Mouse (Mus musculus) naive thymus-derived CD4-positive, alpha-beta T cell, adult 2 months (primary cell): ENCODE data around the gene Ttc22.
A peak's percentile ranks its signal among the peaks of the same experiment; 100 is the strongest.

Source experiments
- DNase-seq: peaks from one replicate; pipeline ENCODE4 v3.0.0-alpha.2; 2011; ENCODE audit warnings: low read depth

Ttc22 gene

DNA sequence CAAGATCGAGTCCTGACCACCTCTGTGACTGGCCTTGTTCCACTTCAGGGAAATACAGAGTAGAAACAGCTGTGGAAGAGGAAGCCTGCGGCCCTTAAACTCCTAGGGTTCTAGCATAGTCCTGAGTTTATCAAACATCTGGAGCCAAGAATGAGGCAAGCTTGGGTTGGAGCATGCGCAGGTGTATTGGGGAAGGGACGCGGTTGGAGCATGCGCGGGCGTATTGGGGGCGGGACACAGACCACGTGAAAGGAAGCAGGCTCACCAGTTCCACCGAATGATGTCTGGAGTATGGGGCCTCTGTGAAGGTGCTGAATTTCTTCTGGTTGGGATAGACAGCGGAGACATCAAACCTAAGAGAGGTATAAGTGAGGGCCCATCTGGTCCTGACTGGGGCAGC is 6.6 kb upstream of the Ttc22 start:
- DNase-seq = peak; percentile 44

- DNase-seq = no peak
Measured at GRCm38 (mm10) chr4:106617056-106617455, 5.2 kb upstream of the Ttc22 start, which contains the start of gene Lexm. Gene Lexm, minus strand, starts transcription at chr4:106617241.

- DNase-seq = no peak
Measured at GRCm38 (mm10) chr4:106618898-106619297, 3.3 kb upstream of the Ttc22 start.

- DNase-seq = no peak
Measured at GRCm38 (mm10) chr4:106621428-106621827, 804 bp upstream of the Ttc22 start.

DNA sequence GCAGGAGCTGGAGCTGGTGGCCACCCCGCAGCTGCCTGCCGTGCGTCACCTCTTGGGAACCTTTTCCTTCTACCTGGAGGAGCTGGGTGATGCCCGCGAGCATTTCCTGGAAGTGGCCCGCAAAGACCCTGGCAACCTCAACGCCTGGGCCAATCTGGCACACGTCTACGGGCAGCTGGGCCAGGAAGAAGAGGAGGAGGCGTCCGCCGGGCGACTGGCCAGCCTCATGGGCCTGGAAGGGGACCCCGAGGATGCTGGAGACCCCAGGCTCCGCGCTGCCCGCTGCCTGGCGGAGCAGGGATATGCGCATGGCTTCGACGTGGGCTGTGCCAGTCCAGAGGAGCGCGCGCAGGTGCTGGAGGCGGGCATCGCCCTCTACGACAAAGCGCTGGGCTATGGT is 480 bp downstream of the Ttc22 start:
- DNase-seq = no peak

DNA sequence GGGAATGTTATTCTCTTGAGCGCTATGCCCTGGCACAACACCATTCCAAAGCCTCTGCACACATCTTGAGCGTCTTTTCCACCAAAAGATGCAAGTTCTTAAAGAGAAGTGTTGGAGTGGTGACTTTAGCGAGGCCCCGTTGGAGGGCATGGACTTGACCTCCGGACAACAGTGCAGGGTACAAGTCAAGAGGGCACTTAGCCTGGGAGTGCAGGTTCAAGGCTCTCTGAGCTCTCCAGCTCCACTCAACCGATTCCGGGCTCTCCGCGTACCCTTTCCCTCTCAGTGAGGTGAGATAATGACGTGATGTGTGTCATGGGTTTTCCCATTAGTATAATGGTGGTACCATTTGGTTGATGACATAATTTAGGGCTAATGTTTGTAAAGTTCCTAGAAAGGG is 2.0 kb downstream of the Ttc22 start:
- no peak for DNase-seq

GRCm38 (mm10) chr4:106627809-106628208 is 5.6 kb downstream of the Ttc22 start:
- DNase-seq = no peak

GRCm38 (mm10) chr4:106628650-106629360 is 6.6 kb downstream of the Ttc22 start:
- DNase-seq = no peak

DNA sequence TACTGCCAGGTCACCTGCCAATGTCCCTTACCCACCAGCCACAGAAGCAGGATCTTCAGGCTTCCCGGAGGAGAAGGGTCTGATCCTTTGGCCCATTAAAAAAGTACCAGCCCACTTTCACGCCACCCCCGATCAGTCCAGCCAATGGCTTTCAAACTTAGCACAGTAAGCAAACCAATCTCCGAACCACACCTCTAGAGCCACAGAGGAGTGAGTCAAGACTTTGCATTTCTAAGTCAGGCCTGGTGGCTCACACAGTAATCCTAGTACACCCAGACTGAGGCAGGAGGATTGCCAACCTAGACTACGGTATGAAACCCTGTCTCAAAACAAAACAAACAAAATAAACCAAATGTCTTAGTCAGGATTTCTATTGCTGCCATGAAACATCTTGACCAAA is 7.1 kb downstream of the Ttc22 start:
- no peak for DNase-seq

GRCm38 (mm10) chr4:106630333-106631220 is 8.3 kb downstream of the Ttc22 start:
- peak; percentile 76 for DNase-seq

- no peak for DNase-seq
Measured at GRCm38 (mm10) chr4:106632313-106632712, 10.1 kb downstream of the Ttc22 start.

- no peak for DNase-seq
Measured at GRCm38 (mm10) chr4:106633281-106634085, 11.3 kb downstream of the Ttc22 start.

GRCm38 (mm10) chr4:106634086-106634479 is 11.9 kb downstream of the Ttc22 start:
- DNase-seq = no peak

GRCm38 (mm10) chr4:106643483-106644217 is 21.4 kb downstream of the Ttc22 start:
- DNase-seq = no peak

GRCm38 (mm10) chr4:106644218-106644610 is 22.0 kb downstream of the Ttc22 start:
- DNase-seq = no peak

DNA sequence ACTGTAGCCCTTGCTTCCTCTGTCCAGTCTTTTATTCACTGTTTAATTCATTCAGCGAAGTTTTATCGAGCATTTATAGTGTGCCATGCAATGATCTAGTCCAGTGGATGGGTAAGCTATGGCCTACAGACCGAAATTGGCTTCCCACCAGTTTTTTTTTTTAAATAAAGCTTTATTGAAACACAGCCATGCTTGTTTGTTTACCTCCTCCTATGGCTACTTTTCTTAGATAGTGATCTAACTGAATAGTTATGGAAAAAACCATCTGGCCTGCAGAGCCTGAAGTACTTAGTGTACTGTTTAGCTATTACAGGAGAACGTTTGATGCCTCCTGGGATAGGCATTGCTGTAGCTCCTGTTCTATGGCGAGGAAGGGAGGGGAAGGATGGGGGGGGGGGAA is 23.6 kb downstream of the Ttc22 start:
- DNase-seq = no peak

DNA sequence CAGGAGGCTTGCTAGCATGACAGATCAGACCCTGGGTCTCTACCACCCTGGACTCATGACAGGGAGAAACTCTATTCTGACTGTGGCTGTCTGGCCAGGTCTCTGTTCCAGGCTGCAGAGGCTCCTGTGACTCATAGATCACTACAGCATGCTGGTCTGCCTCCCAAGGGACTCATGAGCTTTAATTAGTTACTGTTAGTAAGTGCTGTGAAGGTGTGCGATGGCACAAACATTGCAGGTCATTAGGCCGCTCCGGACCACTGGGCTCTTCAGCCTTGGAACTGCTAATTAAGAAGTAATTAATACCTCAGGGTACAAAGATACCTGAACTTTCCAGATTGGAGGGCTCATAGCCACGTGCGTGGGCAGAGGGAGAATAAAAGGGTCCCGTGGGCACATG is 24.9 kb downstream of the Ttc22 start:
- no peak for DNase-seq

DNA sequence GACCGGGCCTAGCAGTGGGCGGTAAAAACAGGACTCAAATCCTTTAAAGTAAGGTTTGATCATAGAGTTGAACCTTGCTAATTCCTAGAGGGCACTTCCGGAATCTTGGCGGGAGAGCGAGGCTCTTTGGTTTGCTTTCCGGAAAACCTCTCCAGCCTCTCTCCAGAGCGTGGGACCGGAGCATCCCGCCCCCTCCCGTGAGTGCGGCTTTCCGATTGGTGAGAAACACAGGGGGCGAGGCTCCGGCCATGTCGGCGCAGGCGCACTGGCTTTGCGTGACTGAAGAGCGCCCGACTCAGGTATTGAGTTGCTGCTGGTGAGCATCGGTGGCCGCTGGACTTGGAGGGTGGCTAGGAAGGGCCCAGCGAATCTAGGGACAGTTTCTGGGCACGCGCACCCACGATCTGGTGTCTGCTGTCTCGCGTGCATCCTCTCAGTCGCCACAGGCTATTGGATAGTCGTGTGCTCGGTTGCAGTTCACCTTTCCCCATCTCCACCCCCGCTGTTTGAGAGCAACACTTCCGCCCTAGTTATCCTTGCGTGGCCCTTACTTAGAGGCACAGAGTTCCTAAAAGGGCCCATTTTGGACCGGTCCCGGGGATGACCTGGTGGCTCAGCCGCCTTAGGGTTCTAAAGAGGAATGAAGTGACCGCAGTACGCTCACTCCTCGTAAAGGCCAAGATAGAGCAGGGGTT is 28.7 kb downstream of the Ttc22 start, which contains the start of gene Pars2:
TSS of gene Pars2 (plus strand) at position 237 of the 695 bp plus-strand sequence.
- DNase-seq = peak; percentile 98

DNA sequence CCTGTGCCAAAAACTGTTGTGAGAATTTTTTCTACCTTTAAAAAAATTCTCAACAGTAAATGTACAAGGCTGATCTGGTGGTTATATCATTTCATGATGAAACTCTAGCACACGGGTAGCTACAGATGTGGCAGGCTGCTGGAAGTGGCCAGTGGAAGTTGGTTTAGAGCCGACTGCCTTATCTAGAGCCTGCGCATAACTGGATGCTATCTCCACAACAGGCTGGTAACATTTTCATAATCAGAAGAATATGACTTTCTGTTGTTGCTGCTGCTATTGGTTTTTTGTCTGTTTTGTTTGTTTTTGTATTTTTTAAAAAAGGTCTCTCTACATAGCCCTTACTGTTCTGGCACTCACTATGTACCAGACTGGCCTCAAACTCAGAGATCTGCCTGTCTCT is 30.3 kb downstream of the Ttc22 start:
- DNase-seq = no peak

- no peak for DNase-seq
Measured at GRCm38 (mm10) chr4:106653051-106653450, 30.8 kb downstream of the Ttc22 start.

DNA sequence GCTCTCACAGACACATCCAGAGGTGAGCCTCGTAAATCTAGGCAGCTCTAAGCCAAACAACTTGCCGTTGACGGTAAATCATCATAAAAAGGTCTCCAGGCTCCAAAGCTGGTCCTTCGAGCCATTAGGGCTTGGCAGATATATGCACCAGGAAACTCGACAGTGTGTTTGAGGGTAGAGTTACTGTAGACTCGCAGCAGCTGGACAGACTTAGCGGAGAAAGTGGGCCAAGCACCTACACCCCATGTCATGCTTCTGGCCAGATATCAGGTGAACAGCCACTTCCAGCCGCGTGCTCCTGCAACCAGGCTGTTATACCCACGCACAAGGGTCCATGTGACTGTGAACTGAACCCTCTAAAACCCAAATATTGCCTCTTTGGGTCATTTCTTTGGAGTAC is 33.4 kb downstream of the Ttc22 start:
- DNase-seq = no peak
